Mouse (Mus musculus) CH12.LX (cell line): ENCODE data around the gene Nrg3. TPM values are rescaled to one million over a fixed set of nuclear protein-coding genes. Genes with fewer than 3 reads are reported as not detected.

Experiments used
- DNase-seq: peaks from one replicate; pipeline ENCODE4 v3.0.0-alpha.2; 2013; ENCODE audit errors: extremely low read depth
- H3K27ac ChIP-seq: 2 replicates; pipeline ENCODE4 v1.5.1; 2012; ENCODE audit warnings: low read depth, mild to moderate bottlenecking, control low read depth, moderate library complexity; ENCODE audit not compliant: insufficient read depth
- H3K27me3 ChIP-seq: replicated peaks from 2 replicates; pipeline ENCODE3; 2012; ENCODE audit warnings: inconsistent platforms
- H3K36me3 ChIP-seq, 2 experiments: replicated peaks in 1 of 2; 2 replicates each; pipeline versions ENCODE3 to v1.6.1; 2012; ENCODE audit warnings: inconsistent platforms in 1 of 2, low read length in 1 of 2, mild to moderate bottlenecking in 1 of 2, mixed read lengths in 1 of 2, moderate library complexity in 1 of 2; ENCODE audit not compliant: control insufficient read depth in 1 of 2, insufficient read depth in 1 of 2
- H3K4me1 ChIP-seq, 2 experiments: 2 replicates each; pipeline ENCODE4 v1.6.1; 2012; ENCODE audit warnings: inconsistent platforms in 1 of 2, moderate library complexity in 1 of 2; ENCODE audit not compliant: insufficient read depth in 2 of 2, control insufficient read depth in 1 of 2
- H3K4me2 ChIP-seq: 2 replicates; pipeline ENCODE4 v1.6.1; 2012; ENCODE audit warnings: low read depth, mild to moderate bottlenecking, control low read depth; ENCODE audit not compliant: poor library complexity, insufficient read depth, severe bottlenecking
- H3K4me3 ChIP-seq, 3 experiments: fragments of 150-350 bp in 1 of 3; sonication (generic) in 1 of 3; replicated peaks in 1 of 3; 2 replicates each; pipeline versions ENCODE3 to v1.5.1; 2011 to 2012; ENCODE audit warnings: low read depth in 2 of 3, low read length in 2 of 3, mild to moderate bottlenecking in 2 of 3, moderate library complexity in 2 of 3, control low read depth in 1 of 3, improper control_type of control experiment in 1 of 3, inconsistent platforms in 1 of 3, mixed read lengths in 1 of 3; ENCODE audit not compliant: poor library complexity in 1 of 3
- H3K79me2 ChIP-seq: replicated peaks from 2 replicates; pipeline ENCODE4 v1.6.1; 2012; ENCODE audit warnings: mild to moderate bottlenecking, moderate library complexity; ENCODE audit not compliant: control insufficient read depth, poor library complexity, insufficient read depth, severe bottlenecking; ENCODE audit errors: extremely low read depth
- H3K9ac ChIP-seq: 2 replicates; pipeline ENCODE4 v1.6.1; 2012; ENCODE audit warnings: low read depth, mild to moderate bottlenecking, control low read depth, moderate library complexity; ENCODE audit not compliant: insufficient read depth
- H3K9me3 ChIP-seq: replicated peaks from 2 replicates; pipeline ENCODE3; 2012; ENCODE audit warnings: low read length, inconsistent platforms, mixed read lengths
- BHLHE40 ChIP-seq: IDR thresholded peaks from 2 replicates; pipeline ENCODE4 v1.6.1; 2011; ENCODE audit warnings: mild to moderate bottlenecking, low read depth, low read length, improper control_type of control experiment
- CHD1 ChIP-seq: IDR thresholded peaks from 2 replicates; pipeline ENCODE4 v1.6.1; 2012; ENCODE audit warnings: low read depth, low read length, improper control_type of control experiment, inconsistent platforms
- CHD2 ChIP-seq: IDR thresholded peaks from 2 replicates; pipeline ENCODE4 v1.6.1; 2011; ENCODE audit warnings: low read length, improper control_type of control experiment
- CTCF ChIP-seq, 2 experiments: IDR thresholded peaks in 1 of 2; conservative IDR thresholded peaks in 1 of 2; 2 replicates each; pipeline ENCODE4 v1.5.1; 2011 to 2012; ENCODE audit warnings: low read depth in 2 of 2, low read length in 2 of 2, improper control_type of control experiment in 1 of 2, inconsistent platforms in 1 of 2, mild to moderate bottlenecking in 1 of 2, moderate library complexity in 1 of 2
- E2F4 ChIP-seq: IDR thresholded peaks from 2 replicates; pipeline ENCODE4 v1.6.1; 2011; ENCODE audit warnings: low read depth, low read length, improper control_type of control experiment; ENCODE audit not compliant: insufficient replicate concordance
- ELF1 ChIP-seq: IDR thresholded peaks from 2 replicates; pipeline ENCODE4 v1.6.1; 2014; ENCODE audit warnings: low read depth, mild to moderate bottlenecking, inconsistent platforms, low read length, improper control_type of control experiment
- ETS1 ChIP-seq: conservative IDR thresholded peaks from 2 replicates; pipeline ENCODE4 v1.6.1; 2012; ENCODE audit warnings: low read depth, mild to moderate bottlenecking, inconsistent platforms, low read length, improper control_type of control experiment, moderate library complexity
- GABPA ChIP-seq: IDR thresholded peaks from 2 replicates; pipeline ENCODE4 v1.6.1; 2012; ENCODE audit warnings: low read depth, low read length, improper control_type of control experiment, inconsistent platforms; ENCODE audit not compliant: insufficient replicate concordance
- MAX ChIP-seq: IDR thresholded peaks from 2 replicates; pipeline ENCODE4 v1.6.1; 2011; ENCODE audit warnings: low read length, improper control_type of control experiment
- MAZ ChIP-seq: IDR thresholded peaks from 2 replicates; pipeline ENCODE4 v1.6.1; 2012; ENCODE audit warnings: low read depth, mild to moderate bottlenecking, inconsistent platforms, low read length, improper control_type of control experiment, moderate library complexity
- MEF2A ChIP-seq: IDR thresholded peaks from 2 replicates; pipeline ENCODE4 v1.6.1; 2014; ENCODE audit warnings: low read depth, mild to moderate bottlenecking, inconsistent platforms, low read length, improper control_type of control experiment, borderline replicate concordance
- MXI1 ChIP-seq: IDR thresholded peaks from 2 replicates; pipeline ENCODE4 v1.6.1; 2011; ENCODE audit warnings: mild to moderate bottlenecking, low read depth, low read length, improper control_type of control experiment
- MYC ChIP-seq: IDR thresholded peaks from 2 replicates; pipeline ENCODE4 v1.6.1; 2011; ENCODE audit warnings: low read depth, mild to moderate bottlenecking, improper control_type of control experiment, low read length
- NELFE ChIP-seq: IDR thresholded peaks from 2 replicates; pipeline ENCODE4 v1.6.1; 2011; ENCODE audit warnings: low read depth, low read length, improper control_type of control experiment
- NRF1 ChIP-seq: IDR thresholded peaks from 2 replicates; pipeline ENCODE4 v1.6.1; 2014; ENCODE audit warnings: low read depth, mild to moderate bottlenecking, inconsistent platforms, low read length, improper control_type of control experiment, moderate library complexity
- PAX5 ChIP-seq: IDR thresholded peaks from 2 replicates; pipeline ENCODE4 v1.6.1; 2012; ENCODE audit warnings: low read length, inconsistent platforms, mixed read lengths
- POLR2AphosphoS2 ChIP-seq: IDR thresholded peaks from 2 replicates; pipeline ENCODE4 v1.6.1; 2011; ENCODE audit warnings: low read depth, low read length, improper control_type of control experiment
- RAD21 ChIP-seq: IDR thresholded peaks from 2 replicates; pipeline ENCODE4 v1.6.1; 2011; ENCODE audit warnings: low read depth, mild to moderate bottlenecking, low read length, improper control_type of control experiment, moderate library complexity
- SIN3A ChIP-seq: IDR thresholded peaks from 2 replicates; pipeline ENCODE4 v1.6.1; 2012; ENCODE audit warnings: low read length, improper control_type of control experiment, inconsistent platforms
- TBP ChIP-seq: conservative IDR thresholded peaks from 2 replicates; pipeline ENCODE4 v1.6.1; 2011; ENCODE audit warnings: low read depth, low read length, improper control_type of control experiment
- TCF12 ChIP-seq: IDR thresholded peaks from 2 replicates; pipeline ENCODE4 v1.6.1; 2014; ENCODE audit warnings: low read depth, mild to moderate bottlenecking, inconsistent platforms, low read length, improper control_type of control experiment
- UBTF ChIP-seq: IDR thresholded peaks from 2 replicates; pipeline ENCODE4 v1.6.1; 2012; ENCODE audit warnings: low read depth, mild to moderate bottlenecking, inconsistent platforms, low read length, improper control_type of control experiment, moderate library complexity
- USF1 ChIP-seq: IDR thresholded peaks from 2 replicates; pipeline ENCODE4 v1.6.1; 2014; ENCODE audit warnings: low read depth, mild to moderate bottlenecking, inconsistent platforms, low read length, improper control_type of control experiment
- USF2 ChIP-seq: conservative IDR thresholded peaks from 2 replicates; pipeline ENCODE4 v1.6.1; 2011; ENCODE audit warnings: low read depth, low read length, improper control_type of control experiment
- ZKSCAN1 ChIP-seq: IDR thresholded peaks from 2 replicates; pipeline ENCODE4 v1.6.1; 2012; ENCODE audit warnings: low read depth, inconsistent platforms, low read length, improper control_type of control experiment, borderline replicate concordance
- ZNF384 ChIP-seq: IDR thresholded peaks from 2 replicates; pipeline ENCODE4 v1.6.1; 2012; ENCODE audit warnings: low read depth, low read length, improper control_type of control experiment, inconsistent platforms
- dilution Hi-C: fragments of 300-500 bp; cut with MboI; formaldehyde crosslinking; loops from 2 replicates; pipeline ENCODE4 v1.14.3; 2020; ENCODE audit warnings: low sequenced_read_pairs; ENCODE audit not compliant: extremely low pct_unique_long_range_greater_than_20kb, extremely low pct_ligation_motif_present
- in situ Hi-C: fragments of 300-500 bp; cut with MboI; formaldehyde crosslinking; loops from 3 replicates; pipeline ENCODE4 v1.14.3; 2019; ENCODE audit warnings: low sequenced_read_pairs, low pct_ligation_motif_present, low pct_unique_long_range_greater_than_20kb, mixed read lengths
- polyA plus RNA-seq: library from polyadenylated mRNA; unstranded; fragments of >175 nt; gene quantifications from 2 replicates; pipeline ENCODE4 v1.2.1, GENCODE M21; 2012; ENCODE audit warnings: low read depth; ENCODE audit not compliant: insufficient read length
- total RNA-seq, 2 experiments: library from RNA; depleted of rRNA; stranded (reverse); fragments of 300-350 nt in 1 of 2; fragments of >200 nt in 1 of 2; gene quantifications; 2 replicates each; pipeline ENCODE4 v1.2.3; 2012 to 2014

The Nrg3 gene
- total and polyA plus RNA-seq, 3 experiments, result not detected

DNA sequence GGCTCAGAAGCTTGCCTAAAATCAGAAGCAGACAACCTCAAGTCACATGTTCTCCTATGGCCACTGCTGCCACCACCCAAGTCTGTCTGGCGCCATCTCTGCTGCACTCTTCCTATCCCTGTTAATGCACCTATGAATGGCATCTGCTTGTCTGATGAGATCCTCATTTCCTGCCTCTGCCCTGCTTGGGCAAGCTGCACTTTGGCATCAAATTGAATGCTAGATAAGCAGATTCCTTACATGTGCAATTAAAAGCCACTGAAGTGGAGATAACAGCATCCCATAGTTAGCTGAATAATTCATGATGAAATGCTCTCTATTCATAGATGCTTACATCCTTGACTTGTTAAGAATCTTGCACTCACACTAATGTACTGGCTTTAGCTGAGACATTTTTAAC is 648.0 kb downstream of the Nrg3 start:
- Histone ChIP-seq H3K27me3 (no peaks in the 10 kb centered on the region), H3K4me1 (no peaks in the 10 kb centered on the region), H3K36me3 (no peaks in the 10 kb centered on the region), H3K79me2 (no peaks in the 10 kb centered on the region), H3K9ac (no peak overlapping the region), H3K4me3 (no peak overlapping the region), H3K4me2 (no peak overlapping the region), H3K9me3 (peaks cover 23% of the 10 kb centered on the region), H3K27ac (no peak overlapping the region)
- in situ Hi-C loops (no loop called here), dilution Hi-C loops (no loop called here)
- no peak for DNase-seq
- no peak for TF ChIP-seq ZNF384
- TF ChIP-seq E2F4, result no peak
- TF ChIP-seq ETS1, result no peak
- TF ChIP-seq ZKSCAN1, result no peak
- TF ChIP-seq CHD1, result no peak
- TF ChIP-seq USF2, result no peak
- TF ChIP-seq PAX5, result no peak
- TF ChIP-seq USF1, result no peak
- no peak for TF ChIP-seq TBP
- no peak for TF ChIP-seq SIN3A
- no peak for TF ChIP-seq MAX
- TF ChIP-seq MYC, result no peak
- TF ChIP-seq MXI1, result no peak
- no peak for TF ChIP-seq NRF1
- TF ChIP-seq POLR2AphosphoS2, result no peak
- no peak for TF ChIP-seq TCF12
- no peak for TF ChIP-seq GABPA
- no peak for TF ChIP-seq MEF2A
- TF ChIP-seq NELFE, result no peak

- TF ChIP-seq BHLHE40, result no peak
- TF ChIP-seq ZNF384, result no peak
- TF ChIP-seq MAZ, result no peak
- TF ChIP-seq NRF1, result no peak
- TF ChIP-seq TCF12, result no peak
- no peak for TF ChIP-seq E2F4
- TF ChIP-seq UBTF, result no peak
- no peak for TF ChIP-seq ELF1
- TF ChIP-seq CTCF (conservative IDR thresholded peaks at IDR 0.05 in 1 of 2, IDR thresholded peaks at IDR 0.05 in 1 of 2; ENCODE audit: low read depth in 2 of 2, low read length in 2 of 2), result no peak
- TF ChIP-seq CHD2, result no peak
- TF ChIP-seq RAD21, result no peak
- in situ Hi-C loops, result no loop called here
Measured at GRCm38 (mm10) chr14:38797027-38797426, 675.9 kb downstream of the Nrg3 start.

More at GRCm38 (mm10) chr14:38797027-38797426, 675.9 kb downstream of the Nrg3 start:
- dilution Hi-C loops, result no loop called here
- Histone ChIP-seq H3K36me3 (no peaks in the 10 kb centered on the region), H3K27me3 (no peaks in the 10 kb centered on the region), H3K27ac (no peak overlapping the region), H3K4me1 (no peaks in the 10 kb centered on the region), H3K4me2 (no peak overlapping the region), H3K9me3 (peaks cover 15% of the 10 kb centered on the region), H3K79me2 (no peaks in the 10 kb centered on the region), H3K9ac (no peak overlapping the region), H3K4me3 (no peak overlapping the region)
- DNase-seq, result no peak
